Mouse (Mus musculus) heart, embryonic 10.5 days (tissue): ENCODE data around the gene H13. TPM values are rescaled to one million over a fixed set of nuclear protein-coding genes. Genes with fewer than 3 reads are reported as not detected.

ENCODE experiments used
- DNase-seq: peaks from one replicate; pipeline ENCODE4 v3.0.0-alpha.2; 2017; ENCODE audit warnings: low spot score
- H3K27ac ChIP-seq: fragments of 300-500 bp; sonication (generic); 2 replicates; pipeline ENCODE4 v1.5.1; 2016; ENCODE audit warnings: mild to moderate bottlenecking
- H3K27me3 ChIP-seq: fragments of 300-500 bp; sonication (generic); 2 replicates; pipeline ENCODE4 v1.6.1; 2016; ENCODE audit warnings: mild to moderate bottlenecking; ENCODE audit not compliant: poor library complexity, insufficient read depth, severe bottlenecking
- H3K36me3 ChIP-seq: fragments of 300-500 bp; sonication (generic); 2 replicates; pipeline ENCODE4 v1.6.1; 2016; ENCODE audit warnings: mild to moderate bottlenecking, moderate library complexity
- H3K4me1 ChIP-seq: fragments of 300-500 bp; sonication (generic); 2 replicates; pipeline ENCODE4 v1.6.1; 2016; ENCODE audit warnings: mild to moderate bottlenecking
- H3K4me3 ChIP-seq: fragments of 300-500 bp; sonication (generic); 2 replicates; pipeline ENCODE4 v1.5.1; 2016; ENCODE audit warnings: mild to moderate bottlenecking, moderate library complexity
- H3K9me3 ChIP-seq: fragments of 300-500 bp; sonication (generic); 2 replicates; pipeline ENCODE4 v1.6.1; 2016; ENCODE audit warnings: mild to moderate bottlenecking, moderate library complexity
- WGBS: fragments of 180-500 bp; shearing (Covaris S2); methylation state at CpG from one replicate; pipeline ENCODE4 v1.1.7; 2016; 5-methylcytosine and 5-hydroxymethylcytosine counted together
- polyA plus RNA-seq: library from polyadenylated mRNA; unstranded; fragments of >200 nt; fragmentation: Nextera tagmentation; extraction: Ambion mirVana; gene quantifications from 2 replicates; pipeline ENCODE4 v1.2.1, GENCODE M21; 2016

The H13 gene
- polyA plus RNA-seq, 1 experiment from 2014 or later = 103 TPM

- H3K36me3 ChIP-seq = peaks cover 34% of the 10 kb centered on the region
- H3K4me3 ChIP-seq = peak overlapping the region; percentile 99
- 55% methylated on average over 9 of the region's 9 CpGs for WGBS
- no peaks in the 10 kb centered on the region; the same call in 1 of the 2 replicates for H3K27me3 ChIP-seq
- no peak for DNase-seq
- peak overlapping the region; percentile 96 for H3K27ac ChIP-seq
- H3K9me3 ChIP-seq = no peaks in the 10 kb centered on the region
- H3K4me1 ChIP-seq = peaks cover 44% of the 10 kb centered on the region
Observed at GRCm38 (mm10) chr2:152670983-152671641, 1.9 kb downstream of the H13 start.

GRCm38 (mm10) chr2:152671642-152671999, 2.4 kb downstream of the H13 start:
- H3K27ac ChIP-seq = 0 out of 2 replicates have a peak overlapping the region, but pooled peaks have one; percentile 96
- 31% methylated on average over 5 of the region's 5 CpGs for WGBS
- peaks cover 44% of the 10 kb centered on the region for H3K4me1 ChIP-seq
- no peaks in the 10 kb centered on the region for H3K9me3 ChIP-seq
- H3K36me3 ChIP-seq = peaks cover 39% of the 10 kb centered on the region
- peak overlapping the region; percentile 99 for H3K4me3 ChIP-seq
- DNase-seq = no peak
- no peaks in the 10 kb centered on the region; the same call in 1 of the 2 replicates for H3K27me3 ChIP-seq

GRCm38 (mm10) chr2:152672166-152672565, 2.9 kb downstream of the H13 start:
- WGBS = 85% methylated on average over 12 of the region's 12 CpGs
- Histone ChIP-seq H3K27ac (no peak overlapping the region), H3K9me3 (no peaks in the 10 kb centered on the region), H3K36me3 (peaks cover 44% of the 10 kb centered on the region), H3K4me3 (peak overlapping the region; percentile 99; the same call in 1 of the 2 replicates), H3K27me3 (no peaks in the 10 kb centered on the region; the same call in 1 of the 2 replicates), H3K4me1 (peaks cover 44% of the 10 kb centered on the region)
- no peak for DNase-seq

GRCm38 (mm10) chr2:152674148-152674547, 4.9 kb downstream of the H13 start:
- WGBS = 81% methylated on average over 11 of the region's 11 CpGs
- Histone ChIP-seq H3K4me1 (peaks cover 44% of the 10 kb centered on the region), H3K27me3 (no peaks in the 10 kb centered on the region), H3K4me3 (no peak overlapping the region), H3K27ac (no peak overlapping the region), H3K9me3 (no peaks in the 10 kb centered on the region), H3K36me3 (peaks cover 62% of the 10 kb centered on the region)
- DNase-seq = no peak

- no peak for DNase-seq
- no peak overlapping the region for H3K27ac ChIP-seq
- WGBS = 85% methylated on average over 13 of the region's 13 CpGs
- peaks cover 74% of the 10 kb centered on the region for H3K36me3 ChIP-seq
- H3K27me3 ChIP-seq = no peaks in the 10 kb centered on the region
- no peaks in the 10 kb centered on the region for H3K9me3 ChIP-seq
- H3K4me1 ChIP-seq = peaks cover 48% of the 10 kb centered on the region
- no peak overlapping the region for H3K4me3 ChIP-seq
Observed at GRCm38 (mm10) chr2:152675252-152675791, 6.1 kb downstream of the H13 start.

GRCm38 (mm10) chr2:152678302-152678701, 9.0 kb downstream of the H13 start:
- Histone ChIP-seq H3K36me3 (peaks cover 91% of the 10 kb centered on the region), H3K27ac (no peak overlapping the region), H3K27me3 (no peaks in the 10 kb centered on the region), H3K4me3 (no peak overlapping the region), H3K9me3 (no peaks in the 10 kb centered on the region), H3K4me1 (peaks cover 23% of the 10 kb centered on the region; the same call in 1 of the 2 replicates)
- DNase-seq = no peak
- WGBS = 66% methylated on average over 3 of the region's 3 CpGs

GRCm38 (mm10) chr2:152678925-152679324, 9.7 kb downstream of the H13 start:
- H3K9me3 ChIP-seq = no peaks in the 10 kb centered on the region
- no peak overlapping the region for H3K4me3 ChIP-seq
- 89% methylated on average over 5 of the region's 5 CpGs for WGBS
- peaks cover 97% of the 10 kb centered on the region for H3K36me3 ChIP-seq
- no peak for DNase-seq
- no peaks in the 10 kb centered on the region for H3K27me3 ChIP-seq
- H3K27ac ChIP-seq = no peak overlapping the region
- H3K4me1 ChIP-seq = peaks cover 22% of the 10 kb centered on the region; the same call in 1 of the 2 replicates

- no peaks in the 10 kb centered on the region for H3K9me3 ChIP-seq
- 83% methylated on average over 8 of the region's 8 CpGs for whole genome bisulfite sequencing
- H3K4me3 ChIP-seq = no peak overlapping the region
- H3K27me3 ChIP-seq = no peaks in the 10 kb centered on the region
- no peak overlapping the region; the same call in 1 of the 2 replicates for H3K27ac ChIP-seq
- H3K4me1 ChIP-seq = peaks cover 18% of the 10 kb centered on the region; the same call in 1 of the 2 replicates
- no peak for DNase-seq
- peaks cover 98% of the 10 kb centered on the region for H3K36me3 ChIP-seq
Observed at GRCm38 (mm10) chr2:152679701-152680355, 10.6 kb downstream of the H13 start.

GRCm38 (mm10) chr2:152683086-152683485, 13.8 kb downstream of the H13 start:
- peaks cover 20% of the 10 kb centered on the region for H3K4me1 ChIP-seq
- peaks cover 98% of the 10 kb centered on the region for H3K36me3 ChIP-seq
- no peak overlapping the region for H3K4me3 ChIP-seq
- H3K27ac ChIP-seq = no peak overlapping the region
- WGBS = 91% methylated on average over 5 of the region's 5 CpGs
- no peak for DNase-seq
- H3K27me3 ChIP-seq = no peaks in the 10 kb centered on the region
- peaks cover 3% of the 10 kb centered on the region; the same call in 1 of the 2 replicates for H3K9me3 ChIP-seq

GRCm38 (mm10) chr2:152686399-152686798, 17.1 kb downstream of the H13 start:
- 50% methylated on average over 12 of the region's 12 CpGs for WGBS
- peaks cover 3% of the 10 kb centered on the region; the same call in 1 of the 2 replicates for H3K9me3 ChIP-seq
- peak overlapping the region; percentile 55 for H3K4me3 ChIP-seq
- H3K4me1 ChIP-seq = peaks cover 10% of the 10 kb centered on the region
- no peaks in the 10 kb centered on the region for H3K27me3 ChIP-seq
- DNase-seq = no peak
- H3K27ac ChIP-seq = peak overlapping the region; percentile 30; the same call in 1 of the 2 replicates
- peaks cover 89% of the 10 kb centered on the region for H3K36me3 ChIP-seq

GRCm38 (mm10) chr2:152686806-152687267, 17.6 kb downstream of the H13 start, which contains the start of gene Mcts2:
Gene Mcts2 (plus strand): TSS chr2:152687035.
- 41% methylated on average over 45 of the region's 45 CpGs for WGBS
- Histone ChIP-seq H3K9me3 (peaks cover 3% of the 10 kb centered on the region; the same call in 1 of the 2 replicates), H3K27me3 (no peaks in the 10 kb centered on the region), H3K4me3 (peak within 1 kb of the TSS; percentile 55), H3K27ac (peak within 1 kb of the TSS; percentile 45; the same call in 1 of the 2 replicates), H3K4me1 (peaks cover 10% of the 10 kb centered on the region), H3K36me3 (peaks cover 84% of the 10 kb centered on the region)
- DNase-seq = peak; percentile 98

GRCm38 (mm10) chr2:152691564-152692217, 22.4 kb downstream of the H13 start:
- Histone ChIP-seq H3K9me3 (peaks cover 2% of the 10 kb centered on the region; the same call in 1 of the 2 replicates), H3K4me1 (peaks cover 24% of the 10 kb centered on the region), H3K36me3 (peaks cover 56% of the 10 kb centered on the region), H3K4me3 (no peak overlapping the region), H3K27me3 (no peaks in the 10 kb centered on the region), H3K27ac (peak overlapping the region; percentile 26; the same call in 1 of the 2 replicates)
- no peak for DNase-seq
- 78% methylated on average over 7 of the region's 7 CpGs for WGBS
